ENCODE assay signal across 8 mouse cellular contexts in genomic region chr1:54665582-54666405, GRCm38 (mm10).
DNase-seq lines count a peak whose midpoint lies in the region; ATAC-seq and TF ChIP-seq lines count a peak whose summit lies in the region.

No protein-coding gene starts in this region.

- TF ChIP-seq CTCF in forebrain, postnatal 0 days (IDR thresholded peaks at IDR 0.05; ENCODE audit: low read depth) = peak; percentile 84

- no peak overlapping the region for H3K9ac ChIP-seq in forebrain, postnatal 0 days

- H3K27me3 ChIP-seq in heart, embryonic 10.5 days (ENCODE audit: insufficient read depth, poor library complexity, severe bottlenecking) = no peaks in the 10 kb centered on the region
- H3K27me3 ChIP-seq in forebrain, postnatal 0 days (ENCODE audit: insufficient read depth, low read length) = no peaks in the 10 kb centered on the region
- no peaks in the 10 kb centered on the region for H3K27me3 ChIP-seq in midbrain, embryonic 10.5 days (ENCODE audit: low read depth, poor library complexity, severe bottlenecking)

- H3K4me1 ChIP-seq in heart, embryonic 10.5 days = peaks cover 5% of the 10 kb centered on the region; the same call in 1 of the 2 replicates
- no peaks in the 10 kb centered on the region for H3K4me1 ChIP-seq in forebrain, postnatal 0 days (ENCODE audit: insufficient read depth)
- H3K4me1 ChIP-seq in midbrain, embryonic 10.5 days = no peaks in the 10 kb centered on the region

- H3K9me3 ChIP-seq in heart, embryonic 10.5 days = no peaks in the 10 kb centered on the region
- H3K9me3 ChIP-seq in forebrain, postnatal 0 days (ENCODE audit: low read length) = no peaks in the 10 kb centered on the region
- H3K9me3 ChIP-seq in midbrain, embryonic 10.5 days (replicated peaks) = no peaks in the 10 kb centered on the region

- H3K4me3 ChIP-seq in heart, embryonic 10.5 days = no peak overlapping the region
- no peak overlapping the region for H3K4me3 ChIP-seq in forebrain, postnatal 0 days (ENCODE audit: low read depth, low read length)
- no peak overlapping the region for H3K4me3 ChIP-seq in midbrain, embryonic 10.5 days

- peaks cover 4% of the 10 kb centered on the region; the same call in 1 of the 2 replicates for H3K36me3 ChIP-seq in heart, embryonic 10.5 days
- peaks cover 5% of the 10 kb centered on the region; the same call in 1 of the 2 replicates for H3K36me3 ChIP-seq in forebrain, postnatal 0 days (ENCODE audit: insufficient read depth)
- no peaks in the 10 kb centered on the region for H3K36me3 ChIP-seq in midbrain, embryonic 10.5 days

- DNase-seq in heart, adult 18-20 months = peak; percentile 63 to 80
- no peak for DNase-seq in heart, embryonic 10.5 days (ENCODE audit: low spot score)
- DNase-seq in forebrain, postnatal 0 days = peak; percentile 74
- peak; percentile 67 for DNase-seq in layer of hippocampus, adult 9-10 months (ENCODE audit: low spot score)
- DNase-seq in midbrain, embryonic 10.5 days (ENCODE audit: low spot score) = peak; percentile 17
- DNase-seq in right cerebral cortex, postnatal 36 days (ENCODE audit: low spot score in 2 of 2) = no peak

- WGBS in heart, embryonic 10.5 days = 54% methylated on average over 8 of the region's 8 CpGs
- WGBS in forebrain, postnatal 0 days = 49% methylated on average over 8 of the region's 8 CpGs
- WGBS in midbrain, embryonic 10.5 days = 67% methylated on average over 8 of the region's 8 CpGs

- no peak overlapping the region; the same call in 1 of the 2 replicates for H3K27ac ChIP-seq in heart, embryonic 10.5 days
- H3K27ac ChIP-seq in forebrain, postnatal 0 days (ENCODE audit: low read depth, low read length) = no peak overlapping the region
- no peak overlapping the region for H3K27ac ChIP-seq in midbrain, embryonic 10.5 days (replicated peaks)

- ATAC-seq in CD4-positive, CD25-positive, alpha-beta regulatory T cell, adult 4 months = peak; percentile 91
- ATAC-seq in cerebellum, adult (ENCODE audit: insufficient number of reproducible peaks, low FRiP score, low TSS enrichment) = peak; percentile 67
- peak; percentile 86 for ATAC-seq in forebrain, postnatal 0 days

- no peak overlapping the region for H3K4me2 ChIP-seq in forebrain, postnatal 0 days (ENCODE audit: low read depth)

Comparison
In these comparisons a context has a peak if more than half of its experiments do, and no peak if none do; other contexts are left out.
1. DNase-seq: peak in heart, adult 18-20 months (2 of 2), forebrain, postnatal 0 days (single experiment), layer of hippocampus, adult 9-10 months (single experiment) and midbrain, embryonic 10.5 days (single experiment); none in heart, embryonic 10.5 days (single experiment) and right cerebral cortex, postnatal 36 days (0 of 2).
2. Peak in every context shown above with its lines, with median percentiles within 50 percentile points of each other: ATAC-seq.